Mouse (Mus musculus): ENCODE data around the gene Rdh16. TPM values are rescaled to one million over a fixed set of nuclear protein-coding genes. Genes with fewer than 3 reads are reported as not detected.
A peak's percentile ranks its signal among the peaks of the same experiment; 100 is the strongest.
"Not testable (repeated sequence)": the region's sequence is repeated elsewhere in the genome, so short reads cannot be mapped to it uniquely, and the experiment has no call there.

Gene Rdh16
- polyA plus RNA-seq, 1 experiment from 2014 or later: 0.36 TPM

GRCm38 (mm10) chr10:127881041-127881440 lies 80.1 kb downstream of the Rdh16 start:
- Histone ChIP-seq H3K9ac (no peak overlapping the region), H3K9me3 (replicated peaks) (no peaks in the 10 kb centered on the region), H3K27ac (no peak overlapping the region), H3K4me2 (no peak overlapping the region), H3K36me3 (no peaks in the 10 kb centered on the region), H3K27me3 (no peaks in the 10 kb centered on the region), H3K4me3 (replicated peaks) (no peak overlapping the region), H3K4me1 (peaks cover 6% of the 10 kb centered on the region)
- no peak for ATAC-seq (replicated peaks; ENCODE audit: low FRiP score)
- WGBS: 94% methylated on average over 4 of the region's 4 CpGs

- no peaks in the 10 kb centered on the region for H3K27me3 ChIP-seq
- no peak overlapping the region for H3K9ac ChIP-seq
- H3K9me3 ChIP-seq (replicated peaks): no peaks in the 10 kb centered on the region
- H3K27ac ChIP-seq: no peak overlapping the region
- no peak overlapping the region for H3K4me2 ChIP-seq
- no peaks in the 10 kb centered on the region for H3K36me3 ChIP-seq
- 62% methylated on average over 1 of the region's 1 CpGs for WGBS
- H3K4me1 ChIP-seq: 0 out of 2 replicates have a peak, but pooled peaks cover 4% of the 10 kb centered on the region
- no peak for ATAC-seq (replicated peaks; ENCODE audit: low FRiP score)
- no peak overlapping the region for H3K4me3 ChIP-seq (replicated peaks)
Observed at GRCm38 (mm10) chr10:127886551-127886950, 85.6 kb downstream of the Rdh16 start.

- Histone ChIP-seq H3K27me3 (no peaks in the 10 kb centered on the region), H3K4me2 (no peak overlapping the region), H3K4me1 (0 out of 2 replicates have a peak, but pooled peaks cover 4% of the 10 kb centered on the region), H3K36me3 (no peaks in the 10 kb centered on the region), H3K27ac (no peak overlapping the region), H3K4me3 (replicated peaks) (no peak overlapping the region), H3K9me3 (replicated peaks) (no peaks in the 10 kb centered on the region), H3K9ac (no peak overlapping the region)
- WGBS: 78% methylated on average over 4 of the region's 4 CpGs
- no peak for ATAC-seq (replicated peaks; ENCODE audit: low FRiP score)
Observed at GRCm38 (mm10) chr10:127886971-127887370, 86.0 kb downstream of the Rdh16 start.

DNA sequence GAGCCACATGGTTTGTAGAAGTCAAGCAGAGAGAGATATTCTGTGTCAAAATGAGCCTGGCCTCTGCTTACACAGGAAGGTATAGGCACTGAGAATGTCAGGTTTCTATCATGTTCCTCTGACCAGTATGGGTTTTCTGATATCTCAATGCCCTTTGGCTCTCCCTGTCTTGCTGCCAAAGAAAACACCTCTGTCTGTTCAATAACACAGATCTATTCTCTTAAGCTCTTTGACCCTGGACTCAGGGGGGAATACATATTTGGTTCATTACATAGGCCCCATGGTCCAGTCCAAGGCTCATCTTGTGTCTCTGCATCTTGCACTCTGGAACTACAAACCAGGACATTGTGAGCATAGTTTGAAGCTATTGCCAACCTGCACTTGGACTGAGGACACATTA lies 87.7 kb downstream of the Rdh16 start, which contains the start of gene Rdh7:
Gene Rdh7, minus strand, starts transcription at position 213 of the 400 bp plus-strand sequence.
- H3K4me1 ChIP-seq: 0 out of 2 replicates have a peak, but pooled peaks cover 4% of the 10 kb centered on the region
- H3K36me3 ChIP-seq: no peaks in the 10 kb centered on the region
- no peak within 1 kb of the TSS for H3K4me2 ChIP-seq
- H3K27ac ChIP-seq: no peak within 1 kb of the TSS
- H3K27me3 ChIP-seq: no peaks in the 10 kb centered on the region
- H3K9ac ChIP-seq: no peak within 1 kb of the TSS
- no peak within 1 kb of the TSS for H3K4me3 ChIP-seq (replicated peaks)
- H3K9me3 ChIP-seq (replicated peaks): no peaks in the 10 kb centered on the region
- ATAC-seq (replicated peaks; ENCODE audit: low FRiP score): no peak

GRCm38 (mm10) chr10:127891481-127891880 lies 90.5 kb downstream of the Rdh16 start:
- H3K4me1 ChIP-seq: 0 out of 2 replicates have a peak, but pooled peaks cover 4% of the 10 kb centered on the region
- no peak for ATAC-seq (replicated peaks; ENCODE audit: low FRiP score)
- 93% methylated on average over 1 of the region's 1 CpGs for WGBS
- no peaks in the 10 kb centered on the region for H3K36me3 ChIP-seq
- H3K27ac ChIP-seq: no peak overlapping the region
- H3K9ac ChIP-seq: no peak overlapping the region
- no peak overlapping the region for H3K4me2 ChIP-seq
- no peak overlapping the region for H3K4me3 ChIP-seq (replicated peaks)
- no peaks in the 10 kb centered on the region for H3K27me3 ChIP-seq
- H3K9me3 ChIP-seq (replicated peaks): no peaks in the 10 kb centered on the region

DNA sequence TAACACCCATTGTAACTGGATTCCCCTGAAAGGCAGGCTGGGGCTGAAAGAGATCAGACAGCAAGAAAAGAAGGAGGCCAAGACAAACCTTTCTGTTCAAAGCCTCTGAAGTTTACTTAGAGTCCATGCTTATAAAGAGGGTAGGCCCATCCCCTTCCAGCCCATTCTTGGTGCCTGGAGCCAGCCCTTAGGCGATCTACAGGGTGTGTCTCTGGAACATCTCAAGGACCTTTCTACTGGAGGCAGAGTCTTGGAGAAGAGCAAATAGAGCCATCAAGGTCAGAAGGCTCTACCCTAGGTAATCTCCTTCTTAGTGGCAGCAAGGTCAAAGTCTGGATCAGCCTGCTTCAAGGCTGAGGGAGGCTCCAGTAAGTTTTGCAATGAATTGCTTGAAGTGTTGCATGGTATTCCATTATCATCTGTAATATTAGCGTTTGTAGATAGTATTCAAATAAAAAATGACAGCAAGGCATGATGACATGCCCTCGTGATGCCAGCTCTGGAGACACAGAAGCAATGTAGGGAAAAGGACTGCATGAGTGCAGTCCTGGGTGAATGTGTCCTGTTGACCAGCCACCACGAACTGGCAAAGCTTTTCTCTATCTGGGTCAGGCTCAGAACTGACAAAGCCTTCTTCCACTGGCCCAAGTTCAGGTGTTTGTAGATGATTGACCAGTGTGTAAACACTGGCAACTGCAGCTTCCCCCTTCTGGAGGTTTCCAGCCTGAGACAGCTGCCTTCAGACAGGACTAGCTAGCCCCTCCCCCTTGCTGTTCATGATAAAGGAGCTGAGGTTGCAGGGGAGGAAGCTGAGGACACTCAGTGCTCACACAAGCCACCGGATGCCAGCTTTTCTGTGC lies 92.4 kb downstream of the Rdh16 start:
- 61% methylated on average over 5 of the region's 5 CpGs for WGBS
- H3K36me3 ChIP-seq; H3K9ac ChIP-seq; H3K27me3 ChIP-seq; H3K9me3 ChIP-seq (replicated peaks); H3K4me3 ChIP-seq (replicated peaks); H3K4me1 ChIP-seq; H3K4me2 ChIP-seq: not testable (repeated sequence)
- peak; percentile 81 for ATAC-seq (replicated peaks; ENCODE audit: low FRiP score)
- peak overlapping the region; percentile 71 for H3K27ac ChIP-seq

Other genes with a start within 250 kb of the Rdh16 start
- gene Lrp1, start 180.0 kb upstream of the Rdh16 start, polyA plus RNA-seq (2015; fragmentation: Nextera tagmentation; extraction: Ambion mirVana): 52.4 and 65.0 TPM in 2 replicates
- 26.5 and 27.2 TPM in 2 replicates for gene Stat6, start 158.2 kb upstream of the Rdh16 start, polyA plus RNA-seq (2015; fragmentation: Nextera tagmentation; extraction: Ambion mirVana)
- 10.9 TPM in 2 replicates for gene Nemp1, start 134.3 kb upstream of the Rdh16 start, polyA plus RNA-seq (2015; fragmentation: Nextera tagmentation; extraction: Ambion mirVana)
- gene Nab2, start 132.6 kb upstream of the Rdh16 start, polyA plus RNA-seq (2015; fragmentation: Nextera tagmentation; extraction: Ambion mirVana): 27.1 and 30.8 TPM in 2 replicates
- gene Myo1a, start 96.0 kb upstream of the Rdh16 start, polyA plus RNA-seq (2015; fragmentation: Nextera tagmentation; extraction: Ambion mirVana): 0.65 and 0.81 TPM in 2 replicates
- 2.2 and 2.3 TPM in 2 replicates for gene Tac2, start 76.7 kb upstream of the Rdh16 start, polyA plus RNA-seq (2015; fragmentation: Nextera tagmentation; extraction: Ambion mirVana)
- gene Zbtb39, start 61.6 kb upstream of the Rdh16 start, polyA plus RNA-seq (2015; fragmentation: Nextera tagmentation; extraction: Ambion mirVana): 3.9 TPM in 2 replicates
- gene Gpr182, start 49.4 kb upstream of the Rdh16 start, polyA plus RNA-seq (2015; fragmentation: Nextera tagmentation; extraction: Ambion mirVana): 7.5 and 8.3 TPM in 2 replicates
- 0.12 and 0.14 TPM in 2 replicates for gene Rdh1, start 41.4 kb upstream of the Rdh16 start, polyA plus RNA-seq (2015; fragmentation: Nextera tagmentation; extraction: Ambion mirVana)
- gene Rdh16f1, start 41.4 kb upstream of the Rdh16 start, polyA plus RNA-seq (2015; fragmentation: Nextera tagmentation; extraction: Ambion mirVana): 0.34 TPM in 1 of 2 replicates, not detected in the other
- 0.19 TPM in 1 of 2 replicates, not detected in the other for gene Rdh9, start 24.8 kb upstream of the Rdh16 start, polyA plus RNA-seq (2015; fragmentation: Nextera tagmentation; extraction: Ambion mirVana)
- 2.0 TPM in 2 replicates for gene Rdh19, start 48.8 kb downstream of the Rdh16 start, polyA plus RNA-seq (2015; fragmentation: Nextera tagmentation; extraction: Ambion mirVana)
- 0.64 and 0.72 TPM in 2 replicates for gene Rdh16f2, start 65.3 kb downstream of the Rdh16 start, polyA plus RNA-seq (2015; fragmentation: Nextera tagmentation; extraction: Ambion mirVana)
- not detected in 2 replicates for gene Rdh7, start 87.7 kb downstream of the Rdh16 start, polyA plus RNA-seq (2015; fragmentation: Nextera tagmentation; extraction: Ambion mirVana)
- gene Sdr9c7, start 97.4 kb downstream of the Rdh16 start, polyA plus RNA-seq (2015; fragmentation: Nextera tagmentation; extraction: Ambion mirVana): 0.08 TPM in 1 of 2 replicates, not detected in the other
- gene Hsd17b6, start 206.5 kb downstream of the Rdh16 start, polyA plus RNA-seq (2015; fragmentation: Nextera tagmentation; extraction: Ambion mirVana): not detected in 2 replicates
- 84.9 and 92.8 TPM in 2 replicates for gene Prim1, start 214.0 kb downstream of the Rdh16 start, polyA plus RNA-seq (2015; fragmentation: Nextera tagmentation; extraction: Ambion mirVana)
- gene Naca, start 234.4 kb downstream of the Rdh16 start, polyA plus RNA-seq (2015; fragmentation: Nextera tagmentation; extraction: Ambion mirVana): 838 and 886 TPM in 2 replicates